Mouse (Mus musculus) heart, postnatal 36 days (tissue): Measurements from ENCODE around the gene Tunar. TPM values are rescaled to one million over a fixed set of nuclear protein-coding genes. Genes with fewer than 3 reads are reported as not detected.

ENCODE experiments used
- DNase-seq, 2 experiments: peaks; one replicate each; pipeline ENCODE4 v3.0.0; 2021 to 2022
- intact Hi-C: fragments of 180-260 bp; cut with DNase I; formaldehyde crosslinking; loops from one replicate; pipeline ENCODE4 v1.15.1; 2025
- total RNA-seq, 2 experiments: library from RNA; stranded (reverse); gene quantifications; 2 replicates each; pipeline ENCODE4 v1.2.3; 2021

The Tunar gene
- total RNA-seq, 2 experiments from 2014 or later: not detected

- DNase-seq: no peak
- intact Hi-C loops: no loop called here
Measured at GRCm38 (mm10) chr12:105394671-105395070, 61.0 kb downstream of the Tunar start.

- intact Hi-C loops: no loop called here
Measured at GRCm38 (mm10) chr12:105398172-105398571, 64.5 kb downstream of the Tunar start.

GRCm38 (mm10) chr12:105403742-105404141, 70.1 kb downstream of the Tunar start:
- no peak for DNase-seq
- intact Hi-C loops: no loop called here

More at GRCm38 (mm10) chr12:105398172-105398571, 64.5 kb downstream of the Tunar start:
- DNase-seq: no peak

GRCm38 (mm10) chr12:105406008-105406407, 72.3 kb downstream of the Tunar start:
- DNase-seq: no peak
- intact Hi-C loops: no loop called here

- intact Hi-C loops: no loop called here
- no peak for DNase-seq
Measured at GRCm38 (mm10) chr12:105413909-105414308, 80.2 kb downstream of the Tunar start.

GRCm38 (mm10) chr12:105420476-105420875, 86.8 kb downstream of the Tunar start:
- intact Hi-C loops: no loop called here
- no peak for DNase-seq

- no peak for DNase-seq
- intact Hi-C loops: loop anchor here (5.0 kb wide), 3 partner anchors 354 to 474 kb away; no protein-coding TSS in a partner anchor
Measured at GRCm38 (mm10) chr12:105426541-105426940, 92.9 kb downstream of the Tunar start.

- intact Hi-C loops: loop anchor here (5.0 kb wide), 3 partner anchors 355 to 475 kb away; no protein-coding TSS in a partner anchor
- peak; percentile 35 to 53 for DNase-seq
Measured at GRCm38 (mm10) chr12:105427039-105427757, 93.5 kb downstream of the Tunar start.

- intact Hi-C loops: no loop called here
Measured at GRCm38 (mm10) chr12:105431872-105432271, 98.2 kb downstream of the Tunar start.

GRCm38 (mm10) chr12:105432807-105433206, 99.1 kb downstream of the Tunar start:
- no peak for DNase-seq

More at GRCm38 (mm10) chr12:105431872-105432271, 98.2 kb downstream of the Tunar start:
- no peak for DNase-seq

More at GRCm38 (mm10) chr12:105432807-105433206, 99.1 kb downstream of the Tunar start:
- intact Hi-C loops: no loop called here

Other genes starting within 250 kb of the Tunar start
- gene Tcl1b2, start 187.9 kb upstream of the Tunar start, total RNA-seq: not detected
- gene Tcl1b1, start 174.2 kb upstream of the Tunar start, total RNA-seq: not detected
- gene Tcl1b5, start 157.5 kb upstream of the Tunar start, total RNA-seq: not detected
- not detected for gene Tcl1b3, start 142.8 kb upstream of the Tunar start, total RNA-seq
- not detected for gene Tcl1b4, start 131.9 kb upstream of the Tunar start, total RNA-seq
- not detected for gene Tcl1, start 111.1 kb upstream of the Tunar start, total RNA-seq
- gene D430019H16Rik, start 120.0 kb downstream of the Tunar start, total RNA-seq: under 1 TPM; 0.16 to 0.31 TPM
- gene Bdkrb2, start 229.4 kb downstream of the Tunar start, total RNA-seq: under 1 TPM; 0.38 to 0.56 TPM